Mouse (Mus musculus) C2C12 (cell line): ENCODE data around the gene Rap2a.

ENCODE experiments used
- CEBPB ChIP-seq: IDR thresholded peaks from one replicate; pipeline ENCODE4 v1.6.1; 2011; ENCODE audit warnings: low read depth, mild to moderate bottlenecking, control low read depth, moderate library complexity
- CTCF ChIP-seq: IDR thresholded peaks from one replicate; pipeline ENCODE4 v1.5.1; 2011; ENCODE audit not compliant: control insufficient read depth, insufficient read depth, insufficient read length
- FOSL1 ChIP-seq: IDR thresholded peaks from one replicate; pipeline ENCODE4 v1.8.0; 2011; ENCODE audit warnings: mild to moderate bottlenecking, low read length; ENCODE audit not compliant: poor library complexity, insufficient read depth, severe bottlenecking
- MAX ChIP-seq: IDR thresholded peaks from one replicate; pipeline ENCODE4 v1.6.1; 2011; ENCODE audit warnings: mild to moderate bottlenecking, control low read depth
- MYOG ChIP-seq: IDR thresholded peaks from one replicate; pipeline ENCODE4 v1.6.1; 2011; ENCODE audit not compliant: control insufficient read depth, insufficient read length; ENCODE audit errors: extremely low read depth
- USF1 ChIP-seq: IDR thresholded peaks from one replicate; pipeline ENCODE4 v1.6.1; 2011; ENCODE audit warnings: low read depth, mild to moderate bottlenecking, control low read depth, moderate library complexity

DNA sequence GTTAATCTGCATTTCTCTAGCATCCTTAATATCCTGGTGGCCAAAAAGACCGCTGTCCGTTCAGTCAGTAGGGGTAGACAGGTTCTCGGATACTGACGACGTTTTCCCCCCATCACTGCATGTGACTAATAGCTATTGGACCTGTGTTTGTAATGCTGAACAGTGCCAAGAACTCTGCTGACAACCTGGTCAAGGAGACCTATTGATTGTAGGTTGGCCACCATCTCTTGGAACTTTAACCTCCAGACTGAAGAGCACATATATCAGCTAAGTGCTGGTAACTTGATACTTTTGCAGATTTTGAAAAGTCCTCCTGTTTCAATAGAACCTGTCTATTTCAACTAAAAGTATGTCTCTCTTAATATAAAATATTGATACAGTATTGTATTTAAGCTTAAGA, 22.5 kb downstream of the Rap2a start:
- TF ChIP-seq CTCF (no peak), MAX (no peak), FOSL1 (no peak), USF1 (no peak), MYOG (no peak), CEBPB (no peak)
